Mouse (Mus musculus) thymus, postnatal 4 days (tissue): ENCODE data around the gene Slc7a11.
A peak's percentile ranks its signal among the peaks of the same experiment; 100 is the strongest.

Experiments
- DNase-seq: peaks from one replicate; pipeline ENCODE4 v3.0.0; 2021

Gene Slc7a11

DNA sequence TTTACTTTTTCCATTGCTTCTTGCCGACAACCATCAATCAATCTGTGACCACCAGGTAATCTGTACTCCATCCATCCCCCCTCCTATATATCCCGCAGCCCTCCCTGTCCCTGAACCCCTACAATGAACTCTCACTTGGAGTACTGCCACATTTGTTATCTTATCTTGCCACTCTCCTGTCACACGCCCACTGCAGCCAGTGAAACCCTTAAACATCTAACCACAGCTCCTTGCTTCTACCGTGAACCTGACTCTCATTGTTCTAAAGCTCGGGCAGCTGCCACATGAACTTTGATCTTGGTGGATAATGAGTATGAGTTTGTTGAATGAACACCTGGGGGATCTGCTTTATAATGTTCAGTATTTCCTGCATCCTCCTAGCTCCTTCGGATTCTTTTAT is 140.8 kb downstream of the Slc7a11 start:
- DNase-seq: peak; percentile 30

DNA sequence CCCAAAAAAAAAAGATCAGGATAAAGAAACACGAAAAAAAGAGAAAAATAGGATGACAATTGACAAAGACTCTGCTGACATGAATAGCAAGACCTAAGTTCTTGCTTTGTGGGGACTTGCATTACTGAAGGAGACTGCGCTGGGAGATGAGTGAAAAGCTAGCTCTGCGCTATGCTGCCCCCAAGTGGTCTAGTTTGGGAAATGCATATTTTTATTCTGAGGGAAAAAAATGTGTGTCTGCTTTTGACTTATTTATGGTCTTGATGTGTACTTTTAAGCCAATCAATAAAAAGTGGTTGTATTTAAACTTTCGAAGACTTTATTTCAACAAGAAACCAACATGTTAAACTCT is 142.5 kb downstream of the Slc7a11 start:
- DNase-seq: peak; percentile 69

DNA sequence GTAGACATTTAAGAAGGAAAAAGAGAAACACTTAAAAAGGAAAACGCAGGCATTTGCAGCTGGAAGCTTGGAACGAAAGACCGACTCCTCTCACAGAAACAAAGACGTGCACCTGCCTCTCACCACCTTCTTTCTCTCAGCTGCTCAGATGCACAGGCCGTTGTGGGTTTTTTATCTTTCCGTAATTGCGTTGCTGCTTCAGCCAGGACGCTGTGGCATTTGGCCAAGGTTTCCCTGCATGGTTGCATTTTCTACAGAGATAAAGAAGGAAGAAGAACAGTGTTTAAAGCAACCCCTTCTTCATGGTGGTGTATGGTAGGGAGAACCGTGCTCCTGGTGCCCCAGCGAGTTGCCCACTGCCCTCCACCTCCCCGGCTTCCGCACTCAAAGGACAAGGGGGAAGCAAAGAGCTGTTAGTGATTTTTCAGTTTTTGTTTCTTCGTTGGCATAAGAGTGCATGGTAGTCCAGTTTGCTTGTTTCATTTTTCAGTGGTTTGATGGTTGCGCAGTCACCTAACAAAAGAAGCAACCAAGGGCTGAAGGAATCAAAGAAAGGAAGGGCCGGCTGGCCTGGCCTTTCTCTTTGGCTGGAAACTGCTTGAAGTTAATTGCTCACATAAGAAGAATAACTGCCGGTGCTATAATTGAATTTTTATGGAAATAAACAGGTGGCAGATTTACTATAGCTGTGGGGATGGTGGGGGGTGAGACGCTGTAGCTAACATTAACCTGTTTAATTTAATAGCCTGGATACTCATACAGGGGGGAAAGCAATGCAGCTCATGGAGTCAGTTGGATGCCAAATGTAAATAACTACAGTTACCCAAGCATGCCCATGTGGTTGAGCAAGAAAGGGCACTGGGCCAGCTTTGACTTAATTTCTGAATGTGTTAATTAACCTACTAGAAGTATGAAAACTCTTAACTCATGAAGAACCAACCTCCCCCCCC is 143.1 kb downstream of the Slc7a11 start:
- peak; percentile 25 for DNase-seq

DNA sequence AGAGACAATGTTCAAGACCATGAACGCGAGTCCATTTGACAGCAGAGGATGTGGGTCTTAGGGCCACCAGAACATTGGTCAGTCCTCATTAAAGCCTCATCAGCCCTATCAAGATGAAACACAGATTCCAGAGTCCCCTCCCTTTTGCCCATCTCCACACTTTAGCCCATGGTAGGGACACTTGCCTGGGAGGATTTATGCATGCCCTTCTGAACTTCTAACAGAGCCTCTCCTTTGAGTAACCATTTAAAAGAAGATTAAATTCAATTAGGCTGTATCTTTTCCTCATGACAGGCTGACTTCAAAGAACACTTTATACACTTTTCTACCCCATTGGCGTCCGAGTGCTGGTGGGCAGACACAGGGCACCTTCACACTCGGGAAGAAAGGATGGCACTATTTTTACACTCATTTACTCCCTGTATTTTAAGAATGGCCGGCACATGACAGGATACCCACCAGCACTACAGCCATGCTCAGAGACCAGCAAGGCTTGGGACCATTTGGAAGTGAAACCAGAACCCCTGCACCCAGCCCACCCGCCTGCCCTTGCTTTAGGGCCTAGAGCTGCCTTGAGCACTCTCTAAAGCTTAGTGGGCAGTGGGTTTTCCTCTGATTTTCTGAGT is 144.9 kb downstream of the Slc7a11 start:
- no peak for DNase-seq

DNA sequence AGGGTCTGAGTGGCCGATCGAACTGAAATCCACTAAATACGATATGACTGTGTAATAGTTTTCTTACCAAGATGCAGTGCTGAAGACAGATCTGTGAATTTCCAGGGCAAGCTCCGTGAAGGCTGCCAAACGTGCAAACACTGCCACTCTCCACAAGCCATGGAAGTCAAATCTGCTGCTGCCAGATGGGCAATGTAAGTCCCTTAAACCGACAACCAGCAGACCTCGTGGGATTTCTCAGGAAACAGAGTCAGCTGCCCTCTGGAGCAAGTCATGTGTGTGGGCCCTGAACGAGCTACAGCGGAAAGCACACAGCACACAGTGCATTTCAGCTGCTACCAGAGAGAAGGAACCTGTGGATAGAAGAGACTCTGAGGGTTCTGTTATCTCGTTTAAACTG is 146.5 kb downstream of the Slc7a11 start:
- no peak for DNase-seq

DNA sequence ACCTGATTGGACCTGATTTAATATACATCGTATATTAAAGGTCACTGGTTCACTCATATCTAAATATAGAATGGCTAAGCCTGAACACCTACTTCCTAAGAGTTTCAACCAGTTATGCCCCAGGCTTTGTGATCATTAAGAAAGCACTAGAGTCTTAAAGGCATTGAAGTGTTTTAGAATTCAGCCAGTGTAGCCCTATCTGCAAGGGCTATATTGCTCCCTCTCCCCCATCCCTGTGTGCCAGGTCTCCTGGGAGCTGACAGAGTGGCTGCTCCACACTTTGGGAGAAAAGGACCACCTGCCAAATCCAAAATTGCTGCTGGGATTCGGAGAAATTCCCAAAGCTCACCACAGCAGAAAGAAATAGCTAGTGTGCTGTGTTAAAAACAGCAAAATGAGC is 168.4 kb downstream of the Slc7a11 start:
- DNase-seq: no peak

DNA sequence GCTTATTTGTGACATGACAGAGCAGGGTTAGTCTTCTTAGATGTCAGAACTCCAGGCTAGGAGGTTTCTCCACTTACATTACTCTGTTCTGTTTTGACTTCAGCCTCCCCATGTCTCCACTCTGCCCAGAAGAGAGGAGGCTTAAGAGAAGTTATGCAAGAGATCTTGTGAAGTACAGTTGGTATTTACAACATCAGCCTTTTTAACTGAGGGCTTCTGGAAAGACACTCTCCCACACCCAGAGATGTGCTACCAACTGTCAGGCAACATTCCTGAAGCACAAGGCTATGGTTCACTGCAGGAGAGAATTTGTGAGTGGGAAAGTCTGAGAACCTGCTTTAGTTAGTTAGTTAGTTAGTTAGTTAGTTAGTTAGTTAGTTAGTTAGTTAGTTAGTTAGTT is 171.2 kb downstream of the Slc7a11 start:
- DNase-seq: no peak

DNA sequence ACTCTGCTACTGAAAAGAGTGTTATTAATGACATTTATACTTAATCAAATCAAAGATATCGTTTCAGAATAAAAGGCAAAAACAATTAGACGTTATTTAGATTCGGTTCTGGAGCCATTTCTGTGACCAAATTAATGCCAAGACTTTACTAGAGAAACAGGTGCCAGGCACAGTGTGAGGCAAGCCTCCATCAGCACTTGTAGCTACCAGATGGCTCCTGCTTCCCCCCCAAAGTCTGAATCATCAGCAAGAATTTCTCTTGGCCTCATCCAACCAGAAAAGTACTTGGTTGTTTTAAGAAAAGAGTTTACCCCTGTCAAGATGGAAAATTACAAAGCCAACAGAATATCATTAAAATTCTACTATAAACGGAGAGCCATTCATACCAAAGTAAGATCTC is 173.7 kb downstream of the Slc7a11 start:
- DNase-seq: no peak

DNA sequence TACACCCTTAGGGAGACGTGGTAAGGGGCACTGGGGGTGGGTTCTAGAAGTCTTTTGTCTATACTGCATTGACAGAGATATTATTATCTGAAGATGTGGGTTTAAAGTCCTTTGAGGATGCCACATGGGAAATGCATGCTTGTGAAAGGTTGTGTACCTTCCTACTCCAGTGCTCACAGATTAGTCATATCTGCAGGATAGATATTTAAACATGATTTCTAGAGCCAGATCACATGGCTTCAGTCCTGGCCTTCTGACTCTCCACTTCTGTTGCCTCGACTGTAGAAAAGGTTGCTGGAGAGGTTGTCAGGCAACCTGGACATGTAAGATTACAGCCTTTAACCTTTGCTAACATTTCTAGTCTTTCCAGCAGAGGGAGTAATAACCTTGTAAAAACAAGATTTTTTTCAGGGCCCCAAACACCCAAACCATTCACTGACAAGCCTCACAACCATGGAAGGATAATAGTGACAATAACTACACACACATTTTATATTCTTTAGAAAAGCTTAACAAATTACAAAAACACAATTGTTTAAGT is 180.8 kb downstream of the Slc7a11 start:
- no peak for DNase-seq

DNA sequence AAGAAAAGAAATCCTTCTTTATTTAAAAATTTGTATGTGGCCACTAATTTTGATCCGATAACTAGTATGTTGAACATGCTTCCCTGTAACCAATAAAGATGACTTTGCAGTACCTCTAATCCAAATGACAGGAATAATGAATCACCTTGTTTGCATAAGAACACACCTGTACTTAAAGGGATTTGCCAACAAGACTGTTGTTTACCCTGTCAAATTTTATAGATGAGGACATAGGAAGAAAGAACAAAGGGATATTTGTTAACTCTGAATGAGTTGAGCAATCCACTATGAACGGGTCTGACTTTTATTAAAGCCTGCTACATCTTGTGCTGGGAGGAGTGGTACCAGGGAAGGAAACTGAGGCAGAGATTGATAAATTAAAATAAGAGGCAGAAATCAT is 181.3 kb downstream of the Slc7a11 start:
- no peak for DNase-seq

DNA sequence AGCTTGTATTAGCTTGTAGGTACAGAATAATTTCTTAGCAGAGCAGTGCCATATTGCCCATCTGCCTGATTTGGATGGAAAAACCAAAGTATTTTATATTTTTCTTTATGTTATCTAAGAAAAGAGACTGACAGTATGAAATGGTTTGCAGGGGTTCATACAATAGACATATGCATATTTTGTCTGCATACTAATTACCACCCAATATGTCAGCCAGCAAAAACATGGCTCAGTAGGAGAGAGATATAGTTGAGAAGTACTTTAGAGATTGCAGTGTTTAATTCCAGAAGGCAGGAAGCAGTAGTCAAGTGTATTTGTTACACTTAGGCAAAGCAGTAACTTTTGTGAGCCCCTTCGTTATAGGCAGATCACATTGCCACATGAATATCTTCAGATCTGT is 182.7 kb downstream of the Slc7a11 start:
- no peak for DNase-seq

DNA sequence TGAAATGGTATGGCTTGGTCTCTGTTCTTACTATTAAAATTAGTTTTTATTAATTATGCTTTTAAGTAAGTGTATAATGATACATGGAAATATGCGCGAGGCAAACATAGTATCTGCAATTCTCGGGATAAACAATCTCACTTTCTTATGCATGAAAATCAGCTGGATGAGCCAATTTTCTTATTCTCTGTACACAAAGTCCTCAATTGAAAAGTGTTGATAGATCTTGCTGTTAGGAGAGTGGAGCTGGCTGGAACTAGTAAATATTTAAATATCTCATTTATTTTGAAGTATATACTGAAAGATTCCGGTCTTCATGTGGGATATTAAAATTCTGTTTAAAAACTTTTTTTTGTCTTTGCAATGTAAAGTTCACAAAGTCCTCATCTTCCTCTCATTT is 184.6 kb downstream of the Slc7a11 start:
- no peak for DNase-seq

DNA sequence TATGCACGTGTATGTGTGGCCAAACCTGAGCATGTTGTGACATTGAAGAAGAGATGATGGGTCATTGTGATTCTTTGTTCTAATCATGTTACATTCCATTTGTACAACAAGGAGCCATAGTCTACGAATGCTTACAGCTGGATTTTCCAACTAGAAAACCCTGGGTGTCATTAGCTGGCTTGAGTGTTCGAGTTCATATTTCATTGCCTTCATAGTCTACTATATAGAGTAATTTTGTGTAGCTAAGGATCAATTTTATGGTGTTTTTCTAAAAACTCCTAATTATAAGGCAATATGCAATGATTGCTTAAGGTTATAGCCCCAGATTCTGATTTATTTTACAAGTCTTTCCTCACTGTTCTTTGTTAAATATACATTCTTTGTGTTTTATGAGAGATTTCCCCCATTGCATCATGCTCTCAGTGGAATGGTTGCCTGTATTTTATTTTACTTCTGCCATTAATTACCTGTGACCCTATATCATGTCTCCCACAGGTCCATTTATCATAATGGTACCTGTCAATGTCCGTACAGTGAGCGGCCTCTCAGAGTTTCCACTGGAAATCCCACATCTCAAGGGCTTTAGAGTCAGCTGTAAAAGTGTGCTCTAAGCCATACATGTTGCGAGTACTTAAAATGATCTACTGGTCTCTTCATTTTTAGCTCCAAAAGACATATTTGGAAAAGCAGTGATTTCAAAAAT is 193.7 kb downstream of the Slc7a11 start:
- no peak for DNase-seq

DNA sequence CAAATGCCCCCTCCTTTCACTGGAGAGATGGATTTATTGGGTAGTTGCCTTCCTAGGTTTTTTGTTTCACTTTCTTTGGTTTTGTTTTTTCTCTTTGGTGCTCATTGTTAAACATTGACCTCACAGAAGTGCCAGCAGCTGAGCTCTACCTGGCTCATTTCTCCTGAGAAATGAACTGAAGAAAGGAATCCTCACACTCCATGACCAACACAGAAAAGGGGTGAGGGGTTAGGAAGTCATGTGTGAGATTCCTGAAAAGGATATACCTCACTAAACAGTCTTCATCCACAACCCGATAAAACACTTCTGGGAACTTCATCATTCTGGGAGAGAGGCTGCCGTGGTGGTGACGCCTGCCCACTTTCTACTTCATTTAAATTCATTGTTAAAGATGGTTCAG is 207.4 kb downstream of the Slc7a11 start:
- no peak for DNase-seq

DNA sequence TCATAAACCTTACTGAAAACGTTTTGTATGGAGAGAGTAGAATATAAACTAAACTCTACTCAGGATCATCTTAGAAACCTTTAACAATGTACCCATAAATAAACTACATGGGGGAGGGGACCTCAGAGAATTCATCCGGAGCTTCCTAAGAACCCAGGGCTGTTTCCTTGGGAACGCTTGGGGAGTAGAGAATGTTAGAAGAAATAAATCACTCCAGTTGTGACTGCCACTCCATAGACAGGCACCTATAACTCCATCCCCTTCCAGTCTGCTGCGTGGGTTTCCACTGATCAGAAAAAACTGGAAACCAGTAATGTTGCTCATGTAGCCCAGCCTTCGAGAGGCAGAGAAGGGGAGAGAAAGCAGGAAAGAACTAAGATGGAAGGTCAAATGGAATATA is 210.3 kb downstream of the Slc7a11 start:
- DNase-seq: no peak

DNA sequence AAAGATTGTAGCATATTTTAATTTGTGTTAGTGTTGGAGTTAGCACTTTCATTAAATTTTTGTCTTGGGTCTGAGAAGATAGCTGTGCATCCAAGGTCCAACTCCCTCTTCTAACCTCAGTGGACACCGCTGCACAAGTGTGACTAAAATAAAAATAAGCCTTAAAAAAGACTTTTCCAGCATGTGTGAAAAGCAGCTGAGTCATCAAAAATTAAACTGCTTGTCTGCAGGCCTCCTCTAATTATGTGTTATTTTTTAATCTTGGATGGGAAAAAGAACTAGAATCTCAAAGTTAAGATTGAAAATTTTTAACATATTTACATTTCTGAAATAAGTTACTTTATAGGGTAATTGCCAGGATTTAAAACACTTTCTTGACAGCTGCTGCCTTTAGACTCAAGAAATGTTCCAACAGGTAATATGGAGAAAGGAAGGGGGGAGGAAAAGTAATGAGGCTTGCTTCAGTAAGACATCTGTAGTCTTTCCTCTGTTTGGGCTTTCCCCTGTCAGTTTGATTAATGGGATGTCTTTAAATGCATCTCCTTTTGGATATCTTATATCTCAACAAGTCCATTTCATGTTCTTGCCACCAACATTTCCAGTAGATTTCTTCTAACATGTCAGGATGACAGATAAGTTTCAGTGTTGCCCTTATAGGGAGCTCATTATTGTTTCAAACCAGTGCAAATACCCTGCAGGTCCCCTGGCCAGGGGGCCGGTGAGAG is 218.9 kb downstream of the Slc7a11 start:
- no peak for DNase-seq

DNA sequence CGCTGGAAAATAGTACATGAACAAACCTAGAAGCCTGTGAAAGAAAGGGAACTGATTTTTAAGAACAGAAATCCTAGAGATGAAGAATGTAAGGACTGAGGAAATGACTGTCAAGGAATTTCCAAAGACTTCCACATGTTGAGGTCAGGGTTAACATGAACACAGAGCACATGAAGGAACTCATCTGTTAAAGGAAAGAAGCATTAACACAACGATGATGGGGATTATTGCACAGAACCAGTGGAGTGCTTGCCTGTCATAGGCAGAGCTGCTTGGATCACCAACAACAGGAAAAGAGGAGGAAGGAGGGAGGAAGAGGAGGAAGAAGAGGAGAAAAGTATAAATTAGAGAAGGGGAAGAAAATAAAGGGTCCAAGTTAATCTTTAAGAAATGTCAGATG is 223.0 kb downstream of the Slc7a11 start:
- DNase-seq: no peak

DNA sequence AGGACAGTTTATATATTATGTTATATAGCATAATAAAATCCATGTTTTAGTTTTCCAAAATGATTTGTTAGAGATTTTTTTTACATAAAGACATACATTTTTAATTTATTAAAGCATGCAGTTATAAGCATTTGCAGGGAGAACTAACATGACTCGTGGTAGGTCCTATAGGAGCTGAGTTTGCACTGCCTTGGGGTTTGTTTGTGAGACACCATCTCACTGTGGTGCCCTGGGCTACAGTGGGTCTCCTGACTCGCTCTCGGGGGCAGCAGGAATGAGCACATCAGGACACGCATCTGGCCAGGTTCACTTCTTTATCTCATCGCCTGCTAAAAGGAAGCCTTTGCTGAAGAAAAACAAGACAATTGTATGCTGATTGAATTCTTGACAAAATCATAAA is 257.0 kb downstream of the Slc7a11 start:
- DNase-seq: no peak

DNA sequence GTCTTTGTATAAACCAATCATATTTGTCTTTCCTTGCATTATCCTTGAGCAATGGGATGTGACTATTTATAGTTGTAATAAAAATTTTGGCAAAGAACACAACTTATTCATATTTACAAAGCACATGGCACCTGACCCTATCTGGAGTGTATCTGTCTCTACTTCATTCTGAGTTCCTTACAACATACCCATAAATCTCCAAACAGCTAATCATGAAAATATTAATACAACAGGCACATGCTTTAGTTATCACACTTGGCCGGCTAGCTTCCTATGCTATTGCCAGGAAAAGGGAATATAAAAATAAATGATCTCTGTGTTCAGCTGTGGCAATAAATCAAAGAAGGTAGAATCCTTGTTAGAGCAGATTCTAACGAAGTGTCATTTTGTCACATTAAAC is 257.5 kb downstream of the Slc7a11 start:
- no peak for DNase-seq

DNA sequence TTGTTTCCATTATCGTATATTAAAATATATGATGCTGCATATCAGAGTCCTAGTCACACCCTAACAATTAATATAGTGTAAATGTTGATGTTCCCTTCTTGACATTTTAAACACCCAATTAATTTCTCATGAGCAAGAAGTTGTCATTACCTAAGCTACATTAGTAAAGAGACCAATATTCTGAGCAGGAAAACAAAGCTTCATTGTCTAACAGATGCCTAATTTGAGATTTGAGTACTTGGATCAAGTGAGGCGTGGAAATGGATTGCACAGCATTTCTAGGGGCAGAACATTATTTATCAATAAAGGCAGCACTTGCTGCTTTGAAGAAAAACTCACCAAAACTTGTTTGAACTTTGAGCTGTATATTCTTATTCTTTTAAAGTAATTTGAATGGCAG is 282.7 kb downstream of the Slc7a11 start:
- DNase-seq: no peak

DNA sequence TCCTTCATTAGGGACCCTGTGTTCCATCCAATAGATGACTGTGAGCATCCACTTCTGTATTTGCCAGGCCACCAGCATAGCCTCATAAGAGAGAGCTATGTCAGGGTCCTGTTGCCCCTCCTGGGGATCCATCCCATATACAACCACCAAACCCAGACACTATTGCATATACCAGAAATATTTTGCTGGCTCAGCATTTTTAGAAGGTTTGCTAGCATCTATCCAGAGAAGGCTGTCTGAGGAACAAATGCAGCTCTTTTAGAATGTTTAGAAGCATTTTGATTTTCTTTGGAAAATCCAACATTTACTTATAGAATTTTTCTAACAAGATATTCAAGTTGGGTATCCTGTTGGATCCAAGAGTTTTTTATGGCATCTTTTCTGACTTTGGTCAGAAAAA is 299.3 kb downstream of the Slc7a11 start:
- DNase-seq: no peak

DNA sequence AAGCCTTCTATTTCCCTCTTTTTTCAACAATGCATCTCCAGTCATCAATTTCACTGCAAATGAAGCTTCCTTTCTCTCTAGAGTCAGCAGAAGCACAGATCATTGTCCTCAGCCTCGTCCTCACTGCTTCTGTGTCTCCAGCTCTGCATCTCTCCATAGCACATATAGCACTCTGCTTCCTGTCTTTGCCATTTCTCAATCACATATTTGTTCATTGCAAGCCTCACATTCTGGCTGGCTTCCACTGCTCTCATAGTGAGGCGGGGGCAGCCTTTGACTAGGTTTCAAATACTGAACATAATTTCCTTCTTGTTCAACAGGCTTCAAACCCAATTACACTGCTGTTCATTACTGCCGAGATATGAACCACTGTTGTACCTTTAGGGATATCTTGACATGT is 305.1 kb downstream of the Slc7a11 start:
- DNase-seq: no peak

DNA sequence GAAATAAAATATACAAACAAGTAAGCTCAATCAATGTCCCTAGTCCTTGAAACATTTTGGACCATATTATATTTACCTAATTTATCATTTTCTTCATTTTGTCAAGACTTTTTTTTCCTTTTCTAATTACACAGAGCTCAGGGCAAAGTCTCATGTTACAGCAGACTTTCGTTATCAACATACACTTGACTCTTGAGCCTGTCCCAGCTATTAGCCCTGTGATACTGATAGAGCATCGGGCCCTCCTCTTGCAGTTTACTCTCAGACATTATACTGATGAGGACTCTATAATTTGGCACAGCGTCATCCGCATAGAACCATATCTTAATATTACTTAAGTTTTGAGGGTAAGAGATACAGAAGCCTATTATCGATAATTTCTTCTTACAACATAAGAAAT is 311.2 kb downstream of the Slc7a11 start:
- DNase-seq: no peak
